Mouse (Mus musculus): ENCODE data around the gene Metap2.

- TF ChIP-seq CTCF (IDR thresholded peaks at IDR 0.05; ENCODE audit: control insufficient read depth, insufficient read depth, low read length) (no peak), POLR2A (IDR thresholded peaks at IDR 0.05; ENCODE audit: borderline replicate concordance, control insufficient read depth, low read depth, low read length) (no peak)
These were observed 33.4 kb upstream of the Metap2 start for GRCm38 (mm10) chr10:93930236-93930824.
